Mouse (Mus musculus): ENCODE data around the gene Ly6g6f. TPM values are rescaled to one million over a fixed set of nuclear protein-coding genes. Genes with fewer than 3 reads are reported as not detected.

Ly6g6f gene
- total RNA-seq, 2 experiments from 2014 or later: 0.31 TPM; not detected in 1

DNA sequence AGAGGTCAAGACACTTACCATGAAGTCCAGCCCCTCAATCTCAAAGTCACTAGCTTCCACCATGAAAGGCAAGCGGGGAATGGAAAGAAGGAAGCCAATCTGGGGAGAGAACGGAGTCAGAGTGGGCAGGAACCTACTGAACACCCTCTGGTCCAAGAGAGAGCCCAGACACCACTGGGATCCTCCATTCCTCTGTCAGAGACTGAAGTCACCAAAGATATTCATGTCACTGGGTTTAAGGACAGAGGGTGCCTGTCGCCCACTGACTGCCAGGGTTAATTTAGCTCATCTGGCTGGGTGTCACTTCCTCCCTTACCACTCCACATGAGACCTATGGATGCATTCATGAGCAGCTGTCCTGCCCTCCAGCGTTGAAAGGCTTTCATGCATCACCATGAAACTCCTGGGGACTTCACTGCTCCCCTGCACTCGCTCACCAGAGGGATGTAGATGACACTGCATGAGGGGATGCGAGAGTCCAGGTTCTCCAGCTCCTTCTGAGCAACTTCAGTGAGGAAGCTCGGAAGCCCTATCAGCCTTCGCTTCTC lies 53.0 kb downstream of the Ly6g6f start:
- DNase-seq (ENCODE audit: low spot score in 2 of 2): no peak

DNA sequence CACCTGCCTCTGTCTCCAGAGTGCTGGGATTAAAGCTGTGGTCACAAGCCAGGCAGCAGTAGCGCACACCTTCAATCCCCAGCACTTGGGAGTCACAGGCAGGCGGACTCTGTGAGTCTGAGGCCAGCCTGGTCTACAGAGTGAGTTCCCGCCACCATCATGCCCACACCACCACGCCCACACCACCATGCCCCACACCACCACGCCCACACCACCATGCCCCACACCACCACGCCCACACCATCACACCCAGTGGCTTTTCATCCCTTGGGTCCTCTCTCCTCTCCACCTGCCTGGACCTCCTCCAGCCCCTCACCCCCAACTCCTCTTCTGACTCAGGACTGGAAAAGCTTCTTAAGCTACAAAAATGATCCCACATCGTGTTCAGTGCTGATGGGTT lies 53.5 kb downstream of the Ly6g6f start:
- no peak for DNase-seq (ENCODE audit: low spot score in 2 of 2)

DNA sequence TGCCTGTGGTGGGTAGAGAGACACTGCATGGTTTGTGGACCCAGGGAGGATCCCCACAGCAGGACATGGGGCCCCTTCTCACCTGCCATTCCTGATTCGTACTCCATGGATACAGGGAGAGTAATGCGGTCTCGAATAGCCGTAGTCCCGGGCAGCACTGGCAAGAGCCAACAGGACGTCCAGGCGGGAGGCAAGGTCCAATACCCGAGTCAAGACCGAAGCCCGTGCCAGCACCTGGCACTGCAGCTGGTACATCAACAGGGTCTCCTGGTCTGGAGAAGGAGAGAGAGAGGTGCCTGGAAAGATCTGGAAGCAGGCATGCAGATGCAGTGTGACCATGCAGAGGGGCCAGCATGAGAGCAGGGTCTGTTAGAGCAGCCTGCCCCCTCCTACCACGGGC lies 54.1 kb downstream of the Ly6g6f start:
- DNase-seq (ENCODE audit: low spot score in 2 of 2): no peak

Other genes with a start within 250 kb of the Ly6g6f start
- 10 to 100 TPM; 12.7 to 15.1 TPM for gene Stk19, start 248.7 kb downstream of the Ly6g6f start, total RNA-seq (2021)
- 10 to 100 TPM; 20.4 to 22.6 TPM for gene Dxo, start 248.6 kb downstream of the Ly6g6f start, total RNA-seq (2021)
- gene Skiv2l, start 235.4 kb downstream of the Ly6g6f start, total RNA-seq (2021): 10 to 100 TPM; 28.8 to 29.2 TPM
- 10 to 100 TPM; 25.8 to 28.0 TPM for gene Nelfe, start 235.2 kb downstream of the Ly6g6f start, total RNA-seq (2021)
- 1 to 10 TPM; 4.4 to 6.8 TPM for gene Cfb, start 223.1 kb downstream of the Ly6g6f start, total RNA-seq (2021)
- 10 to 100 TPM; 10.7 to 11.4 TPM for gene Zbtb12, start 206.1 kb downstream of the Ly6g6f start, total RNA-seq (2021)
- not detected for gene Gm20547, start 203.6 kb downstream of the Ly6g6f start, total RNA-seq (2021)
- gene C2, start 187.3 kb downstream of the Ly6g6f start, total RNA-seq (2021): 1 to 10 TPM; 5.3 to 8.7 TPM
- gene Ehmt2, start 187.1 kb downstream of the Ly6g6f start, total RNA-seq (2021): 10 to 100 TPM; 80.0 to 84.2 TPM
- gene Slc44a4, start 171.1 kb downstream of the Ly6g6f start, total RNA-seq (2021): not detected
- 10 to 100 TPM; 10.8 to 10.9 TPM for gene Neu1, start 154.4 kb downstream of the Ly6g6f start, total RNA-seq (2021)
- gene Hspa1b, start 126.4 kb downstream of the Ly6g6f start, total RNA-seq (2021): 1 to 10 TPM; 3.7 to 4.0 TPM
- gene Gm20481, start 115.7 kb downstream of the Ly6g6f start, total RNA-seq (2021): not detected
- gene Hspa1a, start 113.5 kb downstream of the Ly6g6f start, total RNA-seq (2021): 1 to 10 TPM; 3.2 to 4.4 TPM
- gene Hspa1l, start 112.9 kb downstream of the Ly6g6f start, total RNA-seq (2021): 1 to 10 TPM; 5.8 to 6.1 TPM
- gene Lsm2, start 103.7 kb downstream of the Ly6g6f start, total RNA-seq (2021): 10 to 100 TPM; 31.8 to 32.4 TPM
- 10 to 100 TPM; 50.8 to 58.3 TPM for gene Vars, start 84.6 kb downstream of the Ly6g6f start, total RNA-seq (2021)
- 1 to 10 TPM in 1 of 2 experiments, under 1 TPM in 1; 0.96 to 1.2 TPM for gene Vwa7, start 69.0 kb downstream of the Ly6g6f start, total RNA-seq (2021)
- 1 to 10 TPM; 5.4 to 6.3 TPM for gene Sapcd1, start 57.6 kb downstream of the Ly6g6f start, total RNA-seq (2021)
- 1 to 10 TPM; 4.5 to 5.4 TPM for gene Msh5, start 38.9 kb downstream of the Ly6g6f start, total RNA-seq (2021)
- gene Clic1, start 35.6 kb downstream of the Ly6g6f start, total RNA-seq (2021): 10 to 100 TPM; 87.2 to 89.7 TPM
- gene Ddah2, start 26.6 kb downstream of the Ly6g6f start, total RNA-seq (2021): 100 to 1,000 TPM; 108 to 109 TPM
- gene Ly6g6c, start 20.2 kb downstream of the Ly6g6f start, total RNA-seq (2021): under 1 TPM in 1 of 2 experiments, not detected in 1; 0.39 TPM
- under 1 TPM; 0.29 to 0.42 TPM for gene Mpig6b, start 19.4 kb downstream of the Ly6g6f start, total RNA-seq (2021)
- gene Ly6g6e, start 8.7 kb downstream of the Ly6g6f start, total RNA-seq (2021): not detected
- gene Ly6g6d, start 7.5 kb downstream of the Ly6g6f start, total RNA-seq (2021): 1 to 10 TPM in 1 of 2 experiments, under 1 TPM in 1; 0.91 to 1.2 TPM
- 10 to 100 TPM; 67.2 to 69.3 TPM for gene Abhd16a, start 3.7 kb upstream of the Ly6g6f start, total RNA-seq (2021)
- gene Ly6g5c, start 22.7 kb upstream of the Ly6g6f start, total RNA-seq (2021): not detected
- gene Ly6g5b, start 29.8 kb upstream of the Ly6g6f start, total RNA-seq (2021): 1 to 10 TPM in 1 of 2 experiments, under 1 TPM in 1; 0.44 to 1.2 TPM
- 1 to 10 TPM; 5.6 to 7.4 TPM for gene Gpank1, start 35.8 kb upstream of the Ly6g6f start, total RNA-seq (2021)
- 100 to 1,000 TPM; 174 to 185 TPM for gene Csnk2b, start 36.4 kb upstream of the Ly6g6f start, total RNA-seq (2021)
- 10 to 100 TPM; 20.0 to 21.0 TPM for gene D17H6S53E, start 40.8 kb upstream of the Ly6g6f start, total RNA-seq (2021)
- 1 to 10 TPM in 1 of 2 experiments, not detected in 1; 1.2 TPM for gene Apom, start 46.4 kb upstream of the Ly6g6f start, total RNA-seq (2021)
- 100 to 1,000 TPM; 265 to 276 TPM for gene Bag6, start 49.6 kb upstream of the Ly6g6f start, total RNA-seq (2021)
- 100 to 1,000 TPM; 183 to 193 TPM for gene Prrc2a, start 79.3 kb upstream of the Ly6g6f start, total RNA-seq (2021)
- 1 to 10 TPM; 6.0 to 6.3 TPM for gene Aif1, start 90.5 kb upstream of the Ly6g6f start, total RNA-seq (2021)
- 10 to 100 TPM in 1 of 2 experiments, 1 to 10 TPM in 1; 7.7 to 11.1 TPM for gene Lst1, start 102.8 kb upstream of the Ly6g6f start, total RNA-seq (2021)
- under 1 TPM; 0.74 to 0.78 TPM for gene Ltb, start 108.8 kb upstream of the Ly6g6f start, total RNA-seq (2021)
- gene Tnf, start 116.4 kb upstream of the Ly6g6f start, total RNA-seq (2021): 1 to 10 TPM; 1.1 to 1.7 TPM
- gene Lta, start 119.7 kb upstream of the Ly6g6f start, total RNA-seq (2021): under 1 TPM; 0.31 to 0.32 TPM
- under 1 TPM in 1 of 2 experiments, not detected in 1; 0.52 TPM for gene Gm16181, start 135.2 kb upstream of the Ly6g6f start, total RNA-seq (2021)
- 1 to 10 TPM; 2.7 to 3.2 TPM for gene Atp6v1g2, start 148.1 kb upstream of the Ly6g6f start, total RNA-seq (2021)
- gene Nfkbil1, start 150.2 kb upstream of the Ly6g6f start, total RNA-seq (2021): 10 to 100 TPM; 13.9 to 15.8 TPM
- 100 to 1,000 TPM; 219 to 233 TPM for gene Ddx39b, start 156.1 kb upstream of the Ly6g6f start, total RNA-seq (2021)
- 10 to 100 TPM; 44.5 to 55.8 TPM for gene H2-D1, start 177.1 kb upstream of the Ly6g6f start, total RNA-seq (2021)
- under 1 TPM; 0.52 to 0.67 TPM for gene H2-Q1, start 234.8 kb upstream of the Ly6g6f start, total RNA-seq (2021)